Mouse (Mus musculus) ES-E14 (cell line): ENCODE results near the gene Enox2.

Experiments
- CHD2 ChIP-seq: IDR thresholded peaks from 2 replicates; pipeline ENCODE4 v1.6.1; 2014; ENCODE audit warnings: mild to moderate bottlenecking, low read depth, low read length, inconsistent platforms
- ZC3H11A ChIP-seq: IDR thresholded peaks from 2 replicates; pipeline ENCODE4 v1.6.1; 2012; ENCODE audit warnings: low read depth, mild to moderate bottlenecking, inconsistent platforms, low read length, borderline replicate concordance

DNA sequence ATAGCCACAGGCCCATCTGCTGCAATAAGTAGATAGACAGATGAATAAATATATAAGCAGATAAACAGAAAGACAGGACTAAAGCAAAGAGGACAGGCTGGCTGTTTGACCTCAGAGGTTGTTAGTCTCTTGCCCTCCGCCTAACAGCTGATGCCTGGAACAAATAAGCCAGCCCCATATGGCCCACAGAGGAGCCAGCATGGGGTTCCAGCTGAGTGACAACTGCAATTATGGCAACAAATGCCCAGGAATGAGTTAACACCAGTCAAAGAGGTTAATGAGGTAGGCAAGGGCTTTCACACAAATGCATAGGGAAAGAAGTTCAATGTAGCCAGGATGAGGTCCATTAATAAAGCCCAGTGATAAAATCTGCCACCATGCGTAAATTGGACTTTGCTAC, 191.8 kb downstream of the Enox2 start:
- TF ChIP-seq ZC3H11A (no peak), CHD2 (no peak)
